Mouse (Mus musculus): ENCODE data around the gene Ifitm5. TPM values are rescaled to one million over a fixed set of nuclear protein-coding genes. Genes with fewer than 3 reads are reported as not detected.
"Not testable (repeated sequence)": the region's sequence is repeated elsewhere in the genome, so short reads cannot be mapped to it uniquely, and the experiment has no call there.

Gene Ifitm5
- polyA plus RNA-seq, 1 experiment from 2014 or later, result 2.3 TPM

GRCm38 (mm10) chr7:140968710-140969109, 18.6 kb upstream of the Ifitm5 start:
- Histone ChIP-seq H3K27ac (ENCODE audit: low read depth) (0 out of 2 replicates have a peak overlapping the region, but pooled peaks have one; percentile 80), H3K4me3 (ENCODE audit: low read depth, low read length) (peak overlapping the region; percentile 28), H3K4me1 (replicated peaks; ENCODE audit: control insufficient read depth, insufficient read depth, low read length) (peaks cover 27% of the 10 kb centered on the region), H3K4me2 (ENCODE audit: low read length) (peak overlapping the region; percentile 50)
- not testable (repeated sequence) for DNase-seq (ENCODE audit: low spot score); H3K9ac ChIP-seq (ENCODE audit: low read length); H3K9me3 ChIP-seq (ENCODE audit: control insufficient read depth, low read length); H3K36me3 ChIP-seq (ENCODE audit: control insufficient read depth, insufficient read depth, low read length); H3K27me3 ChIP-seq (replicated peaks; ENCODE audit: control insufficient read depth, insufficient read depth, low read length); ATAC-seq (replicated peaks; ENCODE audit: low FRiP score, low TSS enrichment, low read depth)
- 21% methylated on average over 3 of the region's 3 CpGs for WGBS

GRCm38 (mm10) chr7:140967862-140968591, 17.9 kb upstream of the Ifitm5 start:
- WGBS, result 6% methylated on average over 14 of the region's 14 CpGs
- Histone ChIP-seq H3K36me3 (ENCODE audit: control insufficient read depth, insufficient read depth, low read length) (no peaks in the 10 kb centered on the region), H3K9me3 (ENCODE audit: control insufficient read depth, low read length) (no peaks in the 10 kb centered on the region), H3K9ac (ENCODE audit: low read length) (peak overlapping the region; percentile 44), H3K27ac (ENCODE audit: low read depth) (peak overlapping the region; percentile 80), H3K4me2 (ENCODE audit: low read length) (peak overlapping the region; percentile 50), H3K27me3 (replicated peaks; ENCODE audit: control insufficient read depth, insufficient read depth, low read length) (no peaks in the 10 kb centered on the region), H3K4me1 (replicated peaks; ENCODE audit: control insufficient read depth, insufficient read depth, low read length) (peaks cover 21% of the 10 kb centered on the region), H3K4me3 (ENCODE audit: low read depth, low read length) (peak overlapping the region; percentile 28)
- DNase-seq (ENCODE audit: low spot score) (peak; percentile 63), ATAC-seq (replicated peaks; ENCODE audit: low FRiP score, low TSS enrichment, low read depth) (peak; percentile 22; the same call in 1 of the 2 replicates)

GRCm38 (mm10) chr7:140966921-140967320, 16.8 kb upstream of the Ifitm5 start, which contains the start of gene Ifitm1:
TSS of gene Ifitm1 (plus strand) at chr7:140967221.
- peak within 1 kb of the TSS; percentile 50 for H3K4me2 ChIP-seq (ENCODE audit: low read length)
- no peak for ATAC-seq (replicated peaks; ENCODE audit: low FRiP score, low TSS enrichment, low read depth)
- 90% methylated on average over 4 of the region's 4 CpGs for WGBS

GRCm38 (mm10) chr7:140962733-140963132, 12.6 kb upstream of the Ifitm5 start:
- 79% methylated on average over 2 of the region's 2 CpGs for WGBS
- ATAC-seq (replicated peaks; ENCODE audit: low FRiP score, low TSS enrichment, low read depth) (no peak), DNase-seq (ENCODE audit: low spot score) (no peak)
- Histone ChIP-seq H3K27ac (ENCODE audit: low read depth) (no peak overlapping the region), H3K9ac (ENCODE audit: low read length) (no peak overlapping the region), H3K4me2 (ENCODE audit: low read length) (no peak overlapping the region), H3K27me3 (replicated peaks; ENCODE audit: control insufficient read depth, insufficient read depth, low read length) (no peaks in the 10 kb centered on the region), H3K4me1 (replicated peaks; ENCODE audit: control insufficient read depth, insufficient read depth, low read length) (peaks cover 3% of the 10 kb centered on the region), H3K4me3 (ENCODE audit: low read depth, low read length) (no peak overlapping the region), H3K36me3 (ENCODE audit: control insufficient read depth, insufficient read depth, low read length) (no peaks in the 10 kb centered on the region), H3K9me3 (ENCODE audit: control insufficient read depth, low read length) (no peaks in the 10 kb centered on the region)

More at GRCm38 (mm10) chr7:140966921-140967320, 16.8 kb upstream of the Ifitm5 start, which contains the start of gene Ifitm1:
- Histone ChIP-seq H3K27ac (ENCODE audit: low read depth) (peak within 1 kb of the TSS; percentile 80), H3K9me3 (ENCODE audit: control insufficient read depth, low read length) (no peaks in the 10 kb centered on the region), H3K4me3 (ENCODE audit: low read depth, low read length) (peak within 1 kb of the TSS; percentile 28), H3K36me3 (ENCODE audit: control insufficient read depth, insufficient read depth, low read length) (no peaks in the 10 kb centered on the region), H3K4me1 (replicated peaks; ENCODE audit: control insufficient read depth, insufficient read depth, low read length) (peaks cover 20% of the 10 kb centered on the region), H3K9ac (ENCODE audit: low read length) (no peak within 1 kb of the TSS), H3K27me3 (replicated peaks; ENCODE audit: control insufficient read depth, insufficient read depth, low read length) (no peaks in the 10 kb centered on the region)
- DNase-seq (ENCODE audit: low spot score), result no peak

GRCm38 (mm10) chr7:140961416-140961815, 11.3 kb upstream of the Ifitm5 start:
- H3K36me3 ChIP-seq (ENCODE audit: control insufficient read depth, insufficient read depth, low read length), result no peaks in the 10 kb centered on the region
- no peak overlapping the region for H3K27ac ChIP-seq (ENCODE audit: low read depth)
- 89% methylated on average over 2 of the region's 2 CpGs for WGBS
- no peak overlapping the region for H3K9ac ChIP-seq (ENCODE audit: low read length)
- no peaks in the 10 kb centered on the region for H3K9me3 ChIP-seq (ENCODE audit: control insufficient read depth, low read length)
- no peak overlapping the region for H3K4me3 ChIP-seq (ENCODE audit: low read depth, low read length)
- no peak overlapping the region for H3K4me2 ChIP-seq (ENCODE audit: low read length)
- DNase-seq (ENCODE audit: low spot score) (no peak), ATAC-seq (replicated peaks; ENCODE audit: low FRiP score, low TSS enrichment, low read depth) (no peak)
- no peaks in the 10 kb centered on the region for H3K27me3 ChIP-seq (replicated peaks; ENCODE audit: control insufficient read depth, insufficient read depth, low read length)
- peaks cover 7% of the 10 kb centered on the region for H3K4me1 ChIP-seq (replicated peaks; ENCODE audit: control insufficient read depth, insufficient read depth, low read length)

GRCm38 (mm10) chr7:140960026-140960425, 9.9 kb upstream of the Ifitm5 start:
- no peak for ATAC-seq (replicated peaks; ENCODE audit: low FRiP score, low TSS enrichment, low read depth)
- H3K27ac ChIP-seq (ENCODE audit: low read depth), result no peak overlapping the region
- no peak overlapping the region for H3K4me3 ChIP-seq (ENCODE audit: low read depth, low read length)
- no peaks in the 10 kb centered on the region for H3K27me3 ChIP-seq (replicated peaks; ENCODE audit: control insufficient read depth, insufficient read depth, low read length)
- H3K4me2 ChIP-seq (ENCODE audit: low read length), result no peak overlapping the region
- H3K36me3 ChIP-seq (ENCODE audit: control insufficient read depth, insufficient read depth, low read length), result no peaks in the 10 kb centered on the region
- H3K9ac ChIP-seq (ENCODE audit: low read length), result no peak overlapping the region
- DNase-seq (ENCODE audit: low spot score), result no peak
- peaks cover 11% of the 10 kb centered on the region for H3K4me1 ChIP-seq (replicated peaks; ENCODE audit: control insufficient read depth, insufficient read depth, low read length)
- no peaks in the 10 kb centered on the region for H3K9me3 ChIP-seq (ENCODE audit: control insufficient read depth, low read length)
- WGBS, result 84% methylated on average over 5 of the region's 5 CpGs

GRCm38 (mm10) chr7:140959181-140959901, 9.2 kb upstream of the Ifitm5 start:
- Histone ChIP-seq H3K9me3 (ENCODE audit: control insufficient read depth, low read length) (no peaks in the 10 kb centered on the region), H3K36me3 (ENCODE audit: control insufficient read depth, insufficient read depth, low read length) (no peaks in the 10 kb centered on the region), H3K9ac (ENCODE audit: low read length) (no peak overlapping the region), H3K4me2 (ENCODE audit: low read length) (no peak overlapping the region), H3K4me1 (replicated peaks; ENCODE audit: control insufficient read depth, insufficient read depth, low read length) (peaks cover 13% of the 10 kb centered on the region), H3K27me3 (replicated peaks; ENCODE audit: control insufficient read depth, insufficient read depth, low read length) (no peaks in the 10 kb centered on the region), H3K4me3 (ENCODE audit: low read depth, low read length) (no peak overlapping the region), H3K27ac (ENCODE audit: low read depth) (no peak overlapping the region)
- 13% methylated on average over 9 of the region's 9 CpGs for whole genome bisulfite sequencing
- peak; percentile 69 for DNase-seq (ENCODE audit: low spot score)
- ATAC-seq (replicated peaks; ENCODE audit: low FRiP score, low TSS enrichment, low read depth), result no peak

GRCm38 (mm10) chr7:140956556-140956869, 6.4 kb upstream of the Ifitm5 start:
- H3K4me1 ChIP-seq (replicated peaks; ENCODE audit: control insufficient read depth, insufficient read depth, low read length), result peaks cover 34% of the 10 kb centered on the region
- DNase-seq (ENCODE audit: low spot score), result no peak
- peak overlapping the region; percentile 95 for H3K27ac ChIP-seq (ENCODE audit: low read depth)
- H3K4me3 ChIP-seq (ENCODE audit: low read depth, low read length), result no peak overlapping the region
- no peak for ATAC-seq (replicated peaks; ENCODE audit: low FRiP score, low TSS enrichment, low read depth)
- no peaks in the 10 kb centered on the region for H3K9me3 ChIP-seq (ENCODE audit: control insufficient read depth, low read length)
- 0 out of 2 replicates have a peak overlapping the region, but pooled peaks have one; percentile 1 for H3K9ac ChIP-seq (ENCODE audit: low read length)
- H3K36me3 ChIP-seq (ENCODE audit: control insufficient read depth, insufficient read depth, low read length), result 0 out of 2 replicates have a peak, but pooled peaks cover 4% of the 10 kb centered on the region
- H3K4me2 ChIP-seq (ENCODE audit: low read length), result peak overlapping the region; percentile 74
- 33% methylated on average over 6 of the region's 6 CpGs for WGBS
- H3K27me3 ChIP-seq (replicated peaks; ENCODE audit: control insufficient read depth, insufficient read depth, low read length), result no peaks in the 10 kb centered on the region

All from intestine, embryonic 14.5 days (tissue).